8 mouse cellular contexts compared by ENCODE assay signal in genomic region chr16:35817255-35818089, GRCm38 (mm10). TPM values are rescaled to one million over a fixed set of nuclear protein-coding genes. Genes with fewer than 3 reads are reported as not detected.
DNase-seq lines count a peak whose midpoint lies in the region; ATAC-seq lines count a peak whose summit lies in the region.

No protein-coding gene starts in this region.

- H3K36me3 ChIP-seq in hindbrain, embryonic 16.5 days (ENCODE audit: control insufficient read depth, insufficient read depth, low read length), result no peaks in the 10 kb centered on the region

- no peak overlapping the region for H3K4me2 ChIP-seq in hindbrain, embryonic 16.5 days (ENCODE audit: low read length)

- no peaks in the 10 kb centered on the region for H3K4me1 ChIP-seq in hindbrain, embryonic 16.5 days (ENCODE audit: control insufficient read depth, insufficient read depth, low read depth, low read length)

- DNase-seq in NIH3T3 (ENCODE audit: low read depth), result peak; percentile 84
- peak; percentile 86 for DNase-seq in cerebellum, adult 9-11 months
- DNase-seq in frontal cortex, postnatal 14 days (ENCODE audit: low spot score in 2 of 2), result peak; percentile 60 to 79
- DNase-seq in left cerebral cortex, adult 11 months (ENCODE audit: low spot score), result peak; percentile 61
- DNase-seq in lung, postnatal 36 days, result peak; percentile 90
- DNase-seq in right cerebral cortex, adult 18-20 months, result peak; percentile 82
- peak; percentile 64 for DNase-seq in urinary bladder, adult 2 months (ENCODE audit: low spot score)

- H3K27ac ChIP-seq in hindbrain, embryonic 16.5 days (ENCODE audit: low read depth, low read length), result no peak overlapping the region

- no peak overlapping the region for H3K9ac ChIP-seq in hindbrain, embryonic 16.5 days (ENCODE audit: low read depth, low read length)

- H3K4me3 ChIP-seq in hindbrain, embryonic 16.5 days (ENCODE audit: low read length), result no peak overlapping the region

- ATAC-seq in hindbrain, embryonic 16.5 days, result peak; percentile 90

- no peaks in the 10 kb centered on the region for H3K27me3 ChIP-seq in hindbrain, embryonic 16.5 days (replicated peaks; ENCODE audit: control insufficient read depth, insufficient read depth, low read length)

- WGBS in hindbrain, embryonic 16.5 days, result 35% methylated on average over 13 of the region's 13 CpGs

- no peaks in the 10 kb centered on the region for H3K9me3 ChIP-seq in hindbrain, embryonic 16.5 days (ENCODE audit: control insufficient read depth, low read length)

RNA-seq across cellular contexts. Expression of gene Hspbap1, which starts 47.3 kb away (rescaled TPM):
- polyA plus RNA-seq in hindbrain, embryonic 16.5 days (2015; fragmentation: Nextera tagmentation; extraction: Ambion mirVana), result 12.7 and 13.9 TPM in 2 replicates
- 7.7 and 8.7 TPM in 2 replicates for polyA plus RNA-seq in urinary bladder, adult 2 months (2012; rRNA removed)

RNA-seq across cellular contexts. Expression of gene Dirc2, which starts 48.3 kb away (rescaled TPM):
- 31.9 and 34.1 TPM in 2 replicates for polyA plus RNA-seq in hindbrain, embryonic 16.5 days (2015; fragmentation: Nextera tagmentation; extraction: Ambion mirVana)
- polyA plus RNA-seq in urinary bladder, adult 2 months (2012; rRNA removed), result 32.8 and 34.8 TPM in 2 replicates

RNA-seq across cellular contexts. Expression of gene Parp14, which starts 53.9 kb away (rescaled TPM):
- 0.34 and 0.53 TPM in 2 replicates for polyA plus RNA-seq in hindbrain, embryonic 16.5 days (2015; fragmentation: Nextera tagmentation; extraction: Ambion mirVana)
- polyA plus RNA-seq in urinary bladder, adult 2 months (2012; rRNA removed), result 12.8 and 19.4 TPM in 2 replicates
